Mouse (Mus musculus): ENCODE results near the gene Ankrd2. TPM values are rescaled to one million over a fixed set of nuclear protein-coding genes. Genes with fewer than 3 reads are reported as not detected.

Ankrd2 gene
- total and polyA plus RNA-seq, 2 experiments from 2014 or later, result 0.14 TPM; not detected in 1

- peaks cover 46% of the 10 kb centered on the region for H3K4me1 ChIP-seq (ENCODE audit: control insufficient read depth, insufficient read depth)
- H3K36me3 ChIP-seq (replicated peaks; ENCODE audit: control insufficient read depth, insufficient read depth, low read length), result 0 out of 2 replicates have a peak, but pooled peaks cover 1% of the 10 kb centered on the region
- H3K9me3 ChIP-seq (replicated peaks; ENCODE audit: control insufficient read depth, low read length), result no peaks in the 10 kb centered on the region
- no peak overlapping the region for H3K4me3 ChIP-seq (ENCODE audit: low read depth, low read length)
- no peaks in the 10 kb centered on the region for H3K27me3 ChIP-seq (ENCODE audit: control insufficient read depth, insufficient read depth, low read length)
- no peak overlapping the region for H3K27ac ChIP-seq (ENCODE audit: low read depth)
- 77% methylated on average over 8 of the region's 8 CpGs for WGBS
- no peak overlapping the region for H3K9ac ChIP-seq (replicated peaks; ENCODE audit: low read depth, low read length)
- ATAC-seq (ENCODE audit: insufficient read depth, low read depth) (no peak), DNase-seq (ENCODE audit: low spot score) (no peak)
- TF ChIP-seq CTCF (IDR thresholded peaks at IDR 0.05; ENCODE audit: low read depth), result no peak
- TF ChIP-seq EP300 (IDR thresholded peaks at IDR 0.05; ENCODE audit: low read depth), result no peak
- H3K4me2 ChIP-seq (ENCODE audit: low read depth, low read length), result no peak overlapping the region
Observed at GRCm38 (mm10) chr19:42006568-42006967, 29.2 kb upstream of the Ankrd2 start.

GRCm38 (mm10) chr19:42008586-42008985 is 27.2 kb upstream of the Ankrd2 start:
- Histone ChIP-seq H3K4me1 (ENCODE audit: control insufficient read depth, insufficient read depth) (peaks cover 45% of the 10 kb centered on the region), H3K9ac (replicated peaks; ENCODE audit: low read depth, low read length) (no peak overlapping the region), H3K36me3 (replicated peaks; ENCODE audit: control insufficient read depth, insufficient read depth, low read length) (0 out of 2 replicates have a peak, but pooled peaks cover 7% of the 10 kb centered on the region), H3K4me2 (ENCODE audit: low read depth, low read length) (no peak overlapping the region), H3K27ac (ENCODE audit: low read depth) (peak overlapping the region; percentile 57), H3K27me3 (ENCODE audit: control insufficient read depth, insufficient read depth, low read length) (no peaks in the 10 kb centered on the region), H3K4me3 (ENCODE audit: low read depth, low read length) (no peak overlapping the region), H3K9me3 (replicated peaks; ENCODE audit: control insufficient read depth, low read length) (no peaks in the 10 kb centered on the region)
- 52% methylated on average over 3 of the region's 3 CpGs for WGBS
- TF ChIP-seq EP300 (IDR thresholded peaks at IDR 0.05; ENCODE audit: low read depth) (no peak), CTCF (IDR thresholded peaks at IDR 0.05; ENCODE audit: low read depth) (no peak)
- DNase-seq (ENCODE audit: low spot score) (no peak), ATAC-seq (ENCODE audit: insufficient read depth, low read depth) (peak; percentile 16; the same call in 1 of the 2 replicates)

GRCm38 (mm10) chr19:42009067-42009466 is 26.7 kb upstream of the Ankrd2 start:
- WGBS, result 51% methylated on average over 7 of the region's 7 CpGs
- Histone ChIP-seq H3K4me3 (ENCODE audit: low read depth, low read length) (no peak overlapping the region), H3K36me3 (replicated peaks; ENCODE audit: control insufficient read depth, insufficient read depth, low read length) (0 out of 2 replicates have a peak, but pooled peaks cover 7% of the 10 kb centered on the region), H3K9ac (replicated peaks; ENCODE audit: low read depth, low read length) (no peak overlapping the region), H3K9me3 (replicated peaks; ENCODE audit: control insufficient read depth, low read length) (no peaks in the 10 kb centered on the region), H3K4me1 (ENCODE audit: control insufficient read depth, insufficient read depth) (peaks cover 41% of the 10 kb centered on the region), H3K27ac (ENCODE audit: low read depth) (peak overlapping the region; percentile 57), H3K27me3 (ENCODE audit: control insufficient read depth, insufficient read depth, low read length) (no peaks in the 10 kb centered on the region), H3K4me2 (ENCODE audit: low read depth, low read length) (no peak overlapping the region)
- TF ChIP-seq EP300 (IDR thresholded peaks at IDR 0.05; ENCODE audit: low read depth), result no peak
- no peak for TF ChIP-seq CTCF (IDR thresholded peaks at IDR 0.05; ENCODE audit: low read depth)
- no peak for ATAC-seq (ENCODE audit: insufficient read depth, low read depth)
- DNase-seq (ENCODE audit: low spot score), result no peak

- 77% methylated on average over 4 of the region's 4 CpGs for WGBS
- no peak for DNase-seq (ENCODE audit: low spot score)
- peaks cover 32% of the 10 kb centered on the region for H3K4me1 ChIP-seq (ENCODE audit: control insufficient read depth, insufficient read depth)
- H3K4me3 ChIP-seq (ENCODE audit: low read depth, low read length), result no peak overlapping the region
- H3K27ac ChIP-seq (ENCODE audit: low read depth), result no peak overlapping the region
- TF ChIP-seq CTCF (IDR thresholded peaks at IDR 0.05; ENCODE audit: low read depth) (no peak), EP300 (IDR thresholded peaks at IDR 0.05; ENCODE audit: low read depth) (no peak)
- H3K4me2 ChIP-seq (ENCODE audit: low read depth, low read length), result no peak overlapping the region
- no peaks in the 10 kb centered on the region for H3K9me3 ChIP-seq (replicated peaks; ENCODE audit: control insufficient read depth, low read length)
- H3K9ac ChIP-seq (replicated peaks; ENCODE audit: low read depth, low read length), result no peak overlapping the region
- 0 out of 2 replicates have a peak, but pooled peaks cover 7% of the 10 kb centered on the region for H3K36me3 ChIP-seq (replicated peaks; ENCODE audit: control insufficient read depth, insufficient read depth, low read length)
- no peaks in the 10 kb centered on the region for H3K27me3 ChIP-seq (ENCODE audit: control insufficient read depth, insufficient read depth, low read length)
- ATAC-seq (ENCODE audit: insufficient read depth, low read depth), result no peak
Observed at GRCm38 (mm10) chr19:42010436-42010835, 25.4 kb upstream of the Ankrd2 start.

- 91% methylated on average over 7 of the region's 7 CpGs for WGBS
- Histone ChIP-seq H3K36me3 (replicated peaks; ENCODE audit: control insufficient read depth, insufficient read depth, low read length) (0 out of 2 replicates have a peak, but pooled peaks cover 7% of the 10 kb centered on the region), H3K27ac (ENCODE audit: low read depth) (no peak overlapping the region)
Observed at GRCm38 (mm10) chr19:42011123-42011522, 24.7 kb upstream of the Ankrd2 start.

More at GRCm38 (mm10) chr19:42011123-42011522, 24.7 kb upstream of the Ankrd2 start:
- Histone ChIP-seq H3K27me3 (ENCODE audit: control insufficient read depth, insufficient read depth, low read length) (no peaks in the 10 kb centered on the region), H3K9me3 (replicated peaks; ENCODE audit: control insufficient read depth, low read length) (no peaks in the 10 kb centered on the region), H3K4me1 (ENCODE audit: control insufficient read depth, insufficient read depth) (peaks cover 25% of the 10 kb centered on the region), H3K4me2 (ENCODE audit: low read depth, low read length) (no peak overlapping the region), H3K9ac (replicated peaks; ENCODE audit: low read depth, low read length) (no peak overlapping the region), H3K4me3 (ENCODE audit: low read depth, low read length) (no peak overlapping the region)
- ATAC-seq (ENCODE audit: insufficient read depth, low read depth), result no peak
- TF ChIP-seq CTCF (IDR thresholded peaks at IDR 0.05; ENCODE audit: low read depth) (no peak), EP300 (IDR thresholded peaks at IDR 0.05; ENCODE audit: low read depth) (no peak)
- DNase-seq (ENCODE audit: low spot score), result no peak

Measured in heart, postnatal 0 days (tissue).